Mouse (Mus musculus): Measurements from ENCODE around the gene Rbm19. TPM values are rescaled to one million over a fixed set of nuclear protein-coding genes. Genes with fewer than 3 reads are reported as not detected.

Gene Rbm19
- polyA plus RNA-seq, 1 experiment, result 24.7 TPM

- Histone ChIP-seq H3K36me3 (replicated peaks; ENCODE audit: low read length) (peaks cover 39% of the 10 kb centered on the region), H3K4me3 (replicated peaks) (no peak overlapping the region), H3K4me1 (peaks cover 17% of the 10 kb centered on the region), H3K9me3 (no peaks in the 10 kb centered on the region), H3K27me3 (replicated peaks) (no peaks in the 10 kb centered on the region)
- TF ChIP-seq GATA1 (IDR thresholded peaks at IDR 0.05; ENCODE audit: borderline replicate concordance, low read length) (no peak), FLI1 (IDR thresholded peaks at IDR 0.05; ENCODE audit: low read length) (no peak)
These were observed 75.4 kb downstream of the Rbm19 start for GRCm38 (mm10) chr5:120191620-120192019.

DNA sequence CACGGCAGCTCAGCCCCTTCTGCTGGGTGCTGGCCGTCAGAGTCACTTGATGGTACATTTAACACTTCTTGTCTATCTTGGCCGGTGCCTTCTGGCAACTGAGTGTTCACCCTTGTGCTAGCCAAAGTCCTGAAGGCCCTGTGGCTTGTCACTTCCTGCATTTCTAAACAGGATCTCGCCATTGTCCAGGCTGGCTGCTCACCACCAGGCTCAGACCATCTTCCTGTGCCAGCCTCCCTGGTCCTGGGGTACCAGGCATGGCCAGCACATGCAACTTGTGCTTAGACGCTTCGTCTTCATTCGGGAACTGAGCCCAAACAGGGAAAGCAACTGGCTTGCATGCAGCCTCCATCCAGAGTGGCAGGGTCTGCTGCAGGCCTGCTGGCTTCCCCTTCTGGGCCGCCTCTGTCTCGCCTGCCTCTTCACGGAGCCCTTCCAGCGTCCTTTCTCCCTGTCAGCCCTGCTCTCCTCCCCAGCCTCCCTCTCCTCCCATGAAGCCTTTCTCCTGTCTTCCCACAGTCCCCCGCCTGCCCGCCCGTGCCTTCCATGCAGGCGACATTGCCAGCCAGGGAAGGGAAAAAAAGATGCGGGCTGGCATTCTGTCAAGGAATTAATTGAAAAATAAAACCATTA, 78.2 kb downstream of the Rbm19 start:
- TF ChIP-seq GATA1 (IDR thresholded peaks at IDR 0.05; ENCODE audit: borderline replicate concordance, low read length) (no peak), FLI1 (IDR thresholded peaks at IDR 0.05; ENCODE audit: low read length) (no peak)
- H3K36me3 ChIP-seq (replicated peaks; ENCODE audit: low read length), result peaks cover 44% of the 10 kb centered on the region
- no peak overlapping the region for H3K4me3 ChIP-seq (replicated peaks)
- no peaks in the 10 kb centered on the region for H3K9me3 ChIP-seq
- no peaks in the 10 kb centered on the region for H3K27me3 ChIP-seq (replicated peaks)
- H3K4me1 ChIP-seq, result peaks cover 17% of the 10 kb centered on the region

GRCm38 (mm10) chr5:120194948-120195347, 78.7 kb downstream of the Rbm19 start:
- peaks cover 48% of the 10 kb centered on the region for H3K36me3 ChIP-seq (replicated peaks; ENCODE audit: low read length)

GRCm38 (mm10) chr5:120196879-120197278, 80.6 kb downstream of the Rbm19 start:
- H3K36me3 ChIP-seq (replicated peaks; ENCODE audit: low read length), result peaks cover 45% of the 10 kb centered on the region
- peaks cover 4% of the 10 kb centered on the region for H3K9me3 ChIP-seq
- TF ChIP-seq FLI1 (IDR thresholded peaks at IDR 0.05; ENCODE audit: low read length), result no peak
- no peak for TF ChIP-seq GATA1 (IDR thresholded peaks at IDR 0.05; ENCODE audit: borderline replicate concordance, low read length)
- H3K4me1 ChIP-seq, result peaks cover 17% of the 10 kb centered on the region
- H3K4me3 ChIP-seq (replicated peaks), result no peak overlapping the region
- H3K27me3 ChIP-seq (replicated peaks), result no peaks in the 10 kb centered on the region

More at GRCm38 (mm10) chr5:120194948-120195347, 78.7 kb downstream of the Rbm19 start:
- H3K4me1 ChIP-seq, result peaks cover 17% of the 10 kb centered on the region
- H3K4me3 ChIP-seq (replicated peaks), result no peak overlapping the region
- no peak for TF ChIP-seq GATA1 (IDR thresholded peaks at IDR 0.05; ENCODE audit: borderline replicate concordance, low read length)
- TF ChIP-seq FLI1 (IDR thresholded peaks at IDR 0.05; ENCODE audit: low read length), result no peak
- H3K27me3 ChIP-seq (replicated peaks), result no peaks in the 10 kb centered on the region
- peaks cover 1% of the 10 kb centered on the region for H3K9me3 ChIP-seq

DNA sequence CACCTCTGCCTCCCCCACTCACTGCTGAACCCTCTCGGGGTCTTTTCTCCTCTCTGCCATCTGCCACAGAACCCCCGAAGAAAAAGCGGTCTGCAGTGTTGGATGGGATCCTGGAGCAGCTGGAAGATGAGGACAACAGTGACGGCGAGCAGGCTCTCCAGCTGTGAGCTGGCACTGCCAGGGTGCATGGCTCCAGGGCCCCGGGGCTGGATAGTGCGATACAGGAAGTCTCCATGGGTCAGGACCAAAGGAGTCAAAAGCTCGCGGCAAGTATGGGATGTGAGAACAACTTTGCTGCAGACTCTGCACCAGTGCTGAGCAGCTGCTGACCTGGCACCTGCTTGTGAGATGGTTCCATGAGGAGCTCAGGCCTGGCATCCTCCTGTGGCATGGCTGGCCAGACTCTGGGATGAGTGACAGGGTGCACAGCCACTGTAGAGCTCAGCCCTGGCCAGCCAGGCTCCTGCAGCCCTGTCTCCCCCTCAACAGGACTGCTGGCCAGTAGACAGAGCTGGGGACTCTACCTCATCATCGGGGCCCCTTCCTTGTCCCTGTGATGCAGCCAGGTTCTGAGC, 81.6 kb downstream of the Rbm19 start:
- Histone ChIP-seq H3K4me1 (peaks cover 17% of the 10 kb centered on the region), H3K27me3 (replicated peaks) (no peaks in the 10 kb centered on the region), H3K4me3 (replicated peaks) (no peak overlapping the region), H3K9me3 (peaks cover 4% of the 10 kb centered on the region), H3K36me3 (replicated peaks; ENCODE audit: low read length) (peaks cover 41% of the 10 kb centered on the region)
- no peak for TF ChIP-seq FLI1 (IDR thresholded peaks at IDR 0.05; ENCODE audit: low read length)
- TF ChIP-seq GATA1 (IDR thresholded peaks at IDR 0.05; ENCODE audit: borderline replicate concordance, low read length), result no peak

DNA sequence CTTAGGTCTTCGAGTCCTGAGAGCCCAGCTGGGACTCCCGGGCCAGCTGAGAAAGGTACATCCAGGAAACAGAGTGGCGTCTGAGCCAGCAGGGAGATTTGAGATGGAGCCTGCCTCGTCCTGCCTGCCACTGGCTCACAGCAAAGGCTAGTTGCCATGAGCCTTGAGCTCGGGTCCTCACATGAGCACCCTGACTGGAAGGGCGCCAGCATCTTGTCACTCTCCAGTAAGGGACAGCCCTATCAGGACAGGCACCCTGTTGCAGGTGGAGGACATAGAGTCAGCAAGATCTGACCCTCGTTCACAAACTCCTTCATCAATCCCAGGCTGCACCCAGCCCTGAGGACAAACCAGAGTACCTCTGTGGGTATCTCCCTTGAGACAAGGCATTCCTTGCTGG, 83.6 kb downstream of the Rbm19 start:
- H3K4me1 ChIP-seq, result peaks cover 4% of the 10 kb centered on the region; the same call in 1 of the 2 replicates
- peaks cover 4% of the 10 kb centered on the region for H3K9me3 ChIP-seq
- peaks cover 31% of the 10 kb centered on the region for H3K36me3 ChIP-seq (replicated peaks; ENCODE audit: low read length)
- peaks cover 3% of the 10 kb centered on the region for H3K27me3 ChIP-seq (replicated peaks)
- TF ChIP-seq GATA1 (IDR thresholded peaks at IDR 0.05; ENCODE audit: borderline replicate concordance, low read length), result no peak
- no peak for TF ChIP-seq FLI1 (IDR thresholded peaks at IDR 0.05; ENCODE audit: low read length)
- H3K4me3 ChIP-seq (replicated peaks), result no peak overlapping the region

- Histone ChIP-seq H3K36me3 (replicated peaks; ENCODE audit: low read length) (peaks cover 12% of the 10 kb centered on the region), H3K9me3 (peaks cover 4% of the 10 kb centered on the region), H3K4me3 (replicated peaks) (no peak overlapping the region), H3K4me1 (no peaks in the 10 kb centered on the region), H3K27me3 (replicated peaks) (peaks cover 43% of the 10 kb centered on the region)
- TF ChIP-seq FLI1 (IDR thresholded peaks at IDR 0.05; ENCODE audit: low read length) (no peak), GATA1 (IDR thresholded peaks at IDR 0.05; ENCODE audit: borderline replicate concordance, low read length) (no peak)
These were observed 88.1 kb downstream of the Rbm19 start for GRCm38 (mm10) chr5:120204316-120204715.

GRCm38 (mm10) chr5:120206313-120206943, 90.2 kb downstream of the Rbm19 start:
- Histone ChIP-seq H3K4me1 (peaks cover 5% of the 10 kb centered on the region), H3K9me3 (no peaks in the 10 kb centered on the region), H3K4me3 (replicated peaks) (no peak overlapping the region), H3K36me3 (replicated peaks; ENCODE audit: low read length) (no peaks in the 10 kb centered on the region), H3K27me3 (replicated peaks) (peaks cover 63% of the 10 kb centered on the region)
- TF ChIP-seq GATA1 (IDR thresholded peaks at IDR 0.05; ENCODE audit: borderline replicate concordance, low read length) (no peak), FLI1 (IDR thresholded peaks at IDR 0.05; ENCODE audit: low read length) (no peak)

DNA sequence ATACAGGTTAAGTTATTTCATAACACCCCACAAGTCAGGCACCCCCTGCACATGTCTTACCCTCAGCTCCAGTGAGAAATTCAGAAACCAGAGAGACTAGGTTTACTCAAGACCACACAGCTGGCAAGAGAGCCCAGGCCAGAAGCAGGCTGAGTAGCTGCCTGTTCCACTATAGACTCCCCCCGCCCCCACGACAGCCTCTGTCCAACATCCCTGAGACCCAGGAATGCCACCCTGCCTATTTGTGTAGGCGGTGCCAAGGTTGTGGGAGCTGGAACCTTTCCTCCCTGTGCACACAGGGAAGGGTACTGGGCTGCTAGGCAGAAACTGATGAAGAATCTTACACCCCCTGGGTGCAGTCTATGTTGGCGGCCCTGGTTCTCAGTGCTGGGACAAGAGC, 91.2 kb downstream of the Rbm19 start:
- TF ChIP-seq FLI1 (IDR thresholded peaks at IDR 0.05; ENCODE audit: low read length) (no peak), GATA1 (IDR thresholded peaks at IDR 0.05; ENCODE audit: borderline replicate concordance, low read length) (no peak)
- no peaks in the 10 kb centered on the region for H3K36me3 ChIP-seq (replicated peaks; ENCODE audit: low read length)
- H3K27me3 ChIP-seq (replicated peaks), result peaks cover 68% of the 10 kb centered on the region
- H3K4me3 ChIP-seq (replicated peaks), result no peak overlapping the region
- peaks cover 5% of the 10 kb centered on the region for H3K4me1 ChIP-seq
- no peaks in the 10 kb centered on the region for H3K9me3 ChIP-seq

DNA sequence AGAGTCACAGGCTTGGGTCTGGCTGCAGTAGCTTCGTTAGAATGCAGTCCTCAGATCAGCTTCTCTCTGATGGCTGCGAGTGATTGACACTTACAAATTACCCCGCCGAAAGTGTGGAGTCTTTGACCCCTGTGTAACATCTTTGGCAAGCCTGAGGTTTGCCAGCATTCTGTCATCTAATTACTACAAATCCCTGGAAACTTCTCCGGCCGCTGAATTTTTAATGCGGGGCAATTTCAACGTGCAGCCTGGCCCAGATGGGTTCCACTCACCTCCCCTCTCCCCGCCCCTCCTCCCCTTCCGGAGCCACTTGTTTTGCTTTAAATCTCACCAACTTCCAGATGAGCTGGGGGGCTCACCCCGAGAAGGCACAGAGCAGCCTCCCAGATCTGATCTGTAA, 94.4 kb downstream of the Rbm19 start:
- H3K36me3 ChIP-seq (replicated peaks; ENCODE audit: low read length), result no peaks in the 10 kb centered on the region
- H3K9me3 ChIP-seq, result no peaks in the 10 kb centered on the region; the same call in 1 of the 2 replicates
- peaks cover 5% of the 10 kb centered on the region for H3K4me1 ChIP-seq
- peaks cover 70% of the 10 kb centered on the region for H3K27me3 ChIP-seq (replicated peaks)
- H3K4me3 ChIP-seq (replicated peaks), result no peak overlapping the region
- TF ChIP-seq GATA1 (IDR thresholded peaks at IDR 0.05; ENCODE audit: borderline replicate concordance, low read length) (no peak), FLI1 (IDR thresholded peaks at IDR 0.05; ENCODE audit: low read length) (no peak)

Measured in megakaryocyte, embryonic 14.5 days (primary cell).